Mouse (Mus musculus): ENCODE results near the gene Gm10134.

DNA sequence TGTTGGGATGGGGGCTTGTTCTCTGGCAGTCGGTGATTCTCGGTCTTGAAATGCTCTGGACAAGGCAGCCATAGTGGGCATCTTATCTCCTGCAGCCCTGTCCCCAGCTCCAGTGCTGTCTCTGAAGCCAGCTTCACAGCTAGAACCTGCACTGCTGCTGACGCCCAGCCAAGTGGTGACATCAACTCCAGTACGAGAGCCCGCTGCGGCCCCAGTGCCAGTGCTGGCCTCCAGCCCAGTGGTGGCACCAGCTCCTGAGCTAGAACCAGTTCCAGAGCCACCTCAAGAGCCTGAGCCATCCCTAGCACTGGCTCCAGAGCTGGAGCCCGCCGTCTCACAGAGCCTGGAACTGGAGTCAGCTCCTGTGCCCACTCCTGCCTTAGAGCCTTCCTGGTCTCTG lies 38.0 kb downstream of the Gm10134 start:
- TF ChIP-seq CTCF (IDR thresholded peaks at IDR 0.05; ENCODE audit: control insufficient read depth, insufficient read depth, low read length) = no peak
- no peak for TF ChIP-seq POLR2A (IDR thresholded peaks at IDR 0.05; ENCODE audit: borderline replicate concordance, control insufficient read depth, low read depth, low read length)

Data from bone marrow, adult 2 months (tissue).